Mouse (Mus musculus) E14TG2a.4 (cell line): ENCODE data around the gene Rbms3.

ENCODE experiments used
- CTCF ChIP-seq: conservative IDR thresholded peaks from 2 replicates; pipeline ENCODE4 v1.5.1; 2014; ENCODE audit warnings: low read length
- NANOG ChIP-seq: IDR thresholded peaks from 2 replicates; pipeline ENCODE4 v1.6.1; 2014; ENCODE audit warnings: borderline replicate concordance, low read length, mixed read lengths
- POU5F1 ChIP-seq: IDR thresholded peaks from 2 replicates; pipeline ENCODE4 v1.6.1; 2014; ENCODE audit warnings: low read length, borderline replicate concordance

- TF ChIP-seq CTCF, result no peak
- TF ChIP-seq NANOG, result no peak
- no peak for TF ChIP-seq POU5F1
These were observed 176.9 kb downstream of the Rbms3 start for GRCm38 (mm10) chr9:117452816-117453215.
